Mouse (Mus musculus): ENCODE data around the gene Plcl1. TPM values are rescaled to one million over a fixed set of nuclear protein-coding genes. Genes with fewer than 3 reads are reported as not detected.

Gene Plcl1
- 0.37 and 0.58 TPM in 2 replicates for total RNA-seq (2017)

DNA sequence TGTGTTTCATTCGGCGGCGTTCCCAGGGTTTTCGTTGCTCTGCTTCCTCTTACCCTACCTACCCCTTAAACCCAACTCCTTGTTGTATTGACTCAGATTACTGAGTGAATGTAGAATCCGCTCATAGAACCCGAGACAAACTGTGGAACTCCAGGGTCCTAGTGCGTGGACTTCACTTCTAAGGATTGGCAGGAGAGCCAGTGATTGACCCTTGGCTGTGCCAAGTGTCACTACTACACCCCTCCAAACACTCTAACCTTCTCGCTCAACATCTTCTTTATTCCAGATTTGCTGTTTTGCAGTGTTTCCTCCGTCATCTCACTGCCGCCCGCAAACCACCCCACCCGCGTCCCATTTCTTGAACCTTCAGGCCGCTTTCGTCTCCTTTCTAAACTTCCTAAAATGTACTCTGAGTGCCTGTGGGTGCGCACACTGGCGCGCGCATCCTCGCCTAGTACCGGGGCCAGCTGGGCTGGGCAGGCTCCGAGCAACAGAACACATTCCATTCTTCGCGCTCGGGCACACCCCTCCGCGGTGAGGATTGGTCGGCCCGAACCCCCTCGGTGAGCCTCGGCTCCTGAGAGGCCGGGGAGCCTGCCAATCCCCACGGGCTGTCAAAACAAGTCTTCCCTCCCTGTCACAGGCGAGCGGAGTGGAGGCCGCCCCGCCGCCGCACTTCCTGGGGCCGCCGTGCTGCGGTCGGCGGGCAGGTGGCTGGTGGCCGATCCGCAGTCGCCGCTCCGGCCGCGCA is at the start of gene Plcl1:
TSS of gene Plcl1 (plus strand) at position 650 of the 751 bp plus-strand sequence.
- ATAC-seq (ENCODE audit: extremely low read depth, insufficient number of reproducible peaks, low FRiP score, poor library complexity, severe bottlenecking) = peak; percentile 88

- no peak for ATAC-seq (ENCODE audit: extremely low read depth, insufficient number of reproducible peaks, low FRiP score, poor library complexity, severe bottlenecking)
Measured at GRCm38 (mm10) chr1:55362634-55363033, 43.1 kb upstream of the Plcl1 start.

DNA sequence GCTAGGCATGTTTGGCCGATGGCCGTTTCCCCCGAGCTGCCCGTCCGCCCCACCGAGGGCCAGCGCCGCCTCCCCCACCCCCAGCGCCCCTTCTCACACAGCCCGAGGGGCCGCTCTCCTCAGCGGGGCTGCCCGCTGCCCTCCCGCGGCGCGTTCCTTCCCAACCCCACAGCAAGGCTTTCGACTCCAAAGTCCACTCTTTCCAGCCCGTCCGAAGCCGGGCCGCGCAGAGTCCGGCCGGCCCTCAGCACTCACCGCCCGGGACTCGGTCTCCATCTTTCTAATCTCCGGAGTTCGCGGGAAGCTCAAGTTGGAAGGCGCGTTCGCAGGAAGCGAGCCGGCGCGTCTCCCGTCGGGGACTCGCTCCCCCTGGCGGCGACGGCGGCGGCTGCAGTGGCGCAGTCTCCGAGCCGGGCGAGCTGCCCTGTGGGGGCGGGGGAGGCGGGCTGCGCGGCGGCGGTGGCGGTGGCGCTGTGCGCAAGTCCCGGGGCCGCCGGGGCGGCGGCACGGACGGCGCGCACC is 42.6 kb upstream of the Plcl1 start, which contains the start of gene Boll:
TSS of gene Boll (minus strand) at position 426 of the 522 bp plus-strand sequence.
- peak; percentile 60 for ATAC-seq (ENCODE audit: extremely low read depth, insufficient number of reproducible peaks, low FRiP score, poor library complexity, severe bottlenecking)

DNA sequence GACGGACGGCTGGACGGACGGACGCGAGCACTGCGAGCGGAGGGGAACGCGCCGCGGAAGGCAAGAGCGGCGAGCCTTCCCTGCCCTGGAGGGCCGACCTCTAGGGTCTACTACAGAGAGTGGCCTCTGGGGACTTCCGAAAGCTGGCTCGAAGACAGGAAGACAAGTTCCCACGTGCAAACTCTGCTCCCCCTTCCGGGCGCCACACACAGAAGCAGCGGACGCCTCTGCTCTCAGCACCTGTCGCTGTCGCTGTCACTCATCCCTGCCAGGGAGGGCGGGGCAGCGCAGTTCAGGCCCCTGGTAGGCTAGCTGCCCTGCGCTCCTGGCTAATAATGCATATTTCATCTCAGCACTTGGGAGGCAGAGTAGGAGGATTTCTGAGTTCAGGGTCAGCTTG is 42.1 kb upstream of the Plcl1 start:
- ATAC-seq (ENCODE audit: extremely low read depth, insufficient number of reproducible peaks, low FRiP score, poor library complexity, severe bottlenecking) = peak; percentile 97

- no peak for ATAC-seq (ENCODE audit: extremely low read depth, insufficient number of reproducible peaks, low FRiP score, poor library complexity, severe bottlenecking)
Measured at GRCm38 (mm10) chr1:55372626-55373025, 33.1 kb upstream of the Plcl1 start.

GRCm38 (mm10) chr1:55380527-55380926 is 25.2 kb upstream of the Plcl1 start:
- no peak for ATAC-seq (ENCODE audit: extremely low read depth, insufficient number of reproducible peaks, low FRiP score, poor library complexity, severe bottlenecking)

GRCm38 (mm10) chr1:55383114-55383773 is 22.5 kb upstream of the Plcl1 start:
- peak; percentile 82; the same call in 1 of the 2 replicates for ATAC-seq (ENCODE audit: extremely low read depth, insufficient number of reproducible peaks, low FRiP score, poor library complexity, severe bottlenecking)

DNA sequence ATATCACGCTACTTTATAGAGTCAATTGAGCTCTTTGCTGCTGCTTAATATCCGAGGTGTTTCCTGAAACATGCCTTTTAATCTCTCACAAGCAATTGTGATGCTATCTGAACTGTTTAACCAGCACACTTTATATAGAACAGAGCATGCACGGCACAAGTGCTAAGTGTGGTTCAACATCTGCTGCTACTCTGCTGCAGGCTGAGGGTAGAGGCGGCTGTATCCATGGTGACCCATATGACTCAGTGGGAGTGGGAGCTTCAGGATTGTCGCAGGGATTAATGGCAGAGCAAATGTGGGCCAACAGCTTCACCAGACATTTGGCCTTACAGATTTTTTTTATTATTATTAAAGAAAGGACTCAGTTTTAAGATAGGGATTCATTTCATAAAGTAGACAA is 5.8 kb upstream of the Plcl1 start:
- ATAC-seq (ENCODE audit: extremely low read depth, insufficient number of reproducible peaks, low FRiP score, poor library complexity, severe bottlenecking) = no peak

DNA sequence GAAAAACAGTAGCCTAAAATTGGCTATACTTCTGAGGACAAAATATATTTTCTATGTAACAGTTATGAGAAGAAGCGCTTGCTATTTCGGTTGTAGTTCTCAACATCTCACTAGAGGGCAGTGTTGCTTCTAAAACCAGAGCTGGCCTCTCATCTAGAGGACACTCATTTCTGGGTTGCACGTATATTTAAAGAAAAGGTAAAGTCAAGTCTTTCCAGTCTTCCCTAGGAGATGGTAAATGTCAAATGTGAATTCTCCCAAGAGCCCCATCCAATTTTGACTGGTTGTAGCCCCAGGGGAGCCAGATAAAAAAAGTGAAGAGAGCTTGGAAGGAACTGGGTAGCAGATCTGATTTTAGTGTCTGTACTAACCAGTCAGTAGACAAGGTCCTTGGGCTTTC is 1.3 kb upstream of the Plcl1 start:
- peak; percentile 42; the same call in 1 of the 2 replicates for ATAC-seq (ENCODE audit: extremely low read depth, insufficient number of reproducible peaks, low FRiP score, poor library complexity, severe bottlenecking)

DNA sequence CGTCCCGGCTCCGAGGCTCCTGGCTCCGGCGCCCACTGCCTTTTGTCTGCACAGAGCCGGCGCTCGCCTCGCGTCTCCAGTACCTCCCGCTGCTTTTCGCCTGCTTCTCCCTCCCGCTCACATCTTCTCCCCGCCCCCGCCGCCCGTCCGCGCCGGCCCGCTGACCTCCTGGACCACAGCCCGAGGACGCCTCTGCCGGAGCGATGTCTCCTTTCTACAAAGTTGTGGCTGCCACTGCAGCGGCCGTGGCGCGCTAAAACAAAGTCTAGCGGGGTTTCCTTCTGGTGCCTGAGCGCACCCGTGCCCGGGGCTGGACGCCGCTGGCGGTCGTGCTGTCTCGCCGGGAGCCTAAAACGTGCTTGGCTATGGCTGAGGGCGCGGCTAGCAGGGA is 297 bp downstream of the Plcl1 start:
- ATAC-seq (ENCODE audit: extremely low read depth, insufficient number of reproducible peaks, low FRiP score, poor library complexity, severe bottlenecking) = peak; percentile 6; the same call in 1 of the 2 replicates

DNA sequence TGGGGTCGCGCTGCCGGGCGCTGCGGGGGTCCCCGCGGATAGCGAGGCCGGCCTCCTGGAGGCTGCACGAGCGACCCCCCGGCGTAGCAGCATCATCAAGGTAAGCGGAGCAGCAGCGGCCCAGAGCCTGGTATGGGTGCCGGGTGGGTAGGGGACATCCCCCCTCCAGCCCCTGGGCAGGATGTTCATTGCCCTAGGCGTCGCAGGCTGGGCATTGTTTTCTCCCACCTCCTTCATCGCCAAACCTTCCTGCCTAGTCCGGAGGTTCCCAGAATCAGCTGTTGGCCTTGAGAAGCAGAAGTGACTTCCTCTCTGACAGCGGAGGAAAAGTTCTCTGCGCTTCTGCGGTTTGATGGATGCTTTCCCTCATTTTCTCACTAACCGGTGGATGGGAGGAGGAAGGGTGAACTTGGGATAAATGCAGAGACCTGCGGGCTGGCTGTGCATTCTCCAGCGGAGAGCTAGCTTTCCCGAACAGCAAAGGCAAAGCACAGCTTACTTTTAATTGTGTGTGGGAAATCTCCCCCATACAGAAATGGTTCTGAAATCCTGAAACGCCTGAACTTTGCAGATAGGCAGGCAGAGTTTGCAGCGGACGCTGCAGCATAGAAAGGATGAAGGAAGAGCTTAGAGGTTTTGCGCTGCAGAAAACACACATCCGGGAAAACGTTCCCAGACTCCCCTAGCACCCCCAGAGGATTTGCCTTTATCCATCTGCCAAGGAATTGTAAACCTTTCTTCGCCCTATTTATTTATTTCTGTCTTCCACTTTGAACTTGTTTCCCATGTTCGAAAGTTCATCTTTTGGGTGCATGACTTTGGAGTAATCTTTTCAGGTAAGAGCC is 1.0 kb downstream of the Plcl1 start:
- ATAC-seq (ENCODE audit: extremely low read depth, insufficient number of reproducible peaks, low FRiP score, poor library complexity, severe bottlenecking) = no peak

DNA sequence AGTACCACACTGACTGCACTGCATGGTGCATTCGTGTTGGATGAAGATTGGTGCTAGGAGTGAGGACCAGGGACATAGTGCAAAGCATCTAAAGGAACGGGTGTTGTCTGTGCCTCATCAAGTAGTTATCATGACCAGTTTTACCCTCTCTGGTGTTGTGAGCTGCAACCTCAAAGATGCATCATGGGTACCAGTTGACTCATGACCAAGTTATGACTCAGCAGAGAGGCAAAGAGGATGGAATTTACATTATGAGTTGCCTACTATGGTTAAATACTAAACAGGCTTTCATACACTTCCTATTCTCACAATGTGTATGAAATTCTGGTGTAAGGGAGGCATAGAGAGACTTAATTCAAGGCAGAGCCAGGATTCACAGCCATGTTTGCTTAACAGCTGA is 4.9 kb downstream of the Plcl1 start:
- no peak for ATAC-seq (ENCODE audit: extremely low read depth, insufficient number of reproducible peaks, low FRiP score, poor library complexity, severe bottlenecking)

- ATAC-seq (ENCODE audit: extremely low read depth, insufficient number of reproducible peaks, low FRiP score, poor library complexity, severe bottlenecking) = no peak
Measured at GRCm38 (mm10) chr1:55411079-55411478, 5.4 kb downstream of the Plcl1 start.

DNA sequence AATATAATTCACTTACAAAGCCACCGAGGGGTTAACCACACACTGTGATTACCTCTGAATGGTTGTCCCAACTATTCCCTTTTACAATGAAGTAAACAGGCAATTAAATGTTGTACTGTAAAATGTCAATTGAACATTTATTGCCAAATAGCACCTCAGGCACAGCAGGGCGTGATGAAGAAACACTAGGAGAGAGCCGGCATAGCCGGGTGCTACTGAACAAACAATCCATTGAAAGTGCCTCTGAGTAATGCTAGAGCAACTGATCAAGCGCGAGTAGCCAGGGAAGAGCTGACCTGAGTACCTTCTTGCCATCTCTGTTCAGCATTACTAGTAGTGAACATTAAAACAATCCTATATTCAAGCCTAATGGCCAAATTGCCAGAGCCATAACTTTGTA is 6.8 kb downstream of the Plcl1 start:
- ATAC-seq (ENCODE audit: extremely low read depth, insufficient number of reproducible peaks, low FRiP score, poor library complexity, severe bottlenecking) = no peak

- ATAC-seq (ENCODE audit: extremely low read depth, insufficient number of reproducible peaks, low FRiP score, poor library complexity, severe bottlenecking) = no peak
Measured at GRCm38 (mm10) chr1:55413534-55413933, 7.8 kb downstream of the Plcl1 start.

- no peak for ATAC-seq (ENCODE audit: extremely low read depth, insufficient number of reproducible peaks, low FRiP score, poor library complexity, severe bottlenecking)
Measured at GRCm38 (mm10) chr1:55418968-55419367, 13.2 kb downstream of the Plcl1 start.

DNA sequence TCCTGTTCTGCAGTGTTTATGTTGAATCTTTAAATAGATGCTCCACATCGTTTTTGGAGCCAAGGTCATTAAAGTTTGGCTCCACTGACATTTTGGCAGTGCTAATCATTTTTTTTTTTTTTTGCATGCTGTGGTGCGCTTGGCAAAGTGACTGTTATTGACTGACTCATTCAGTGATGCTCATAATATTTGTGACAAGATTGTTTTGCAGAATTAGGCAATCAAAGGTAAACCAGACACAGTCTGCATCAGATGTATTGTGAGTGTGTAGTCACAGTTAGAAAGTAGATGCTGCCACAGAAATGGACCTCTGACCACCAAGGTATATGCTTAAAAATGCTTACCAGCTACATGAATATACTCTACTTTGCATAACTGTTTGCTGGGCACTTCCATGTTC is 21.9 kb downstream of the Plcl1 start:
- no peak for ATAC-seq (ENCODE audit: extremely low read depth, insufficient number of reproducible peaks, low FRiP score, poor library complexity, severe bottlenecking)

DNA sequence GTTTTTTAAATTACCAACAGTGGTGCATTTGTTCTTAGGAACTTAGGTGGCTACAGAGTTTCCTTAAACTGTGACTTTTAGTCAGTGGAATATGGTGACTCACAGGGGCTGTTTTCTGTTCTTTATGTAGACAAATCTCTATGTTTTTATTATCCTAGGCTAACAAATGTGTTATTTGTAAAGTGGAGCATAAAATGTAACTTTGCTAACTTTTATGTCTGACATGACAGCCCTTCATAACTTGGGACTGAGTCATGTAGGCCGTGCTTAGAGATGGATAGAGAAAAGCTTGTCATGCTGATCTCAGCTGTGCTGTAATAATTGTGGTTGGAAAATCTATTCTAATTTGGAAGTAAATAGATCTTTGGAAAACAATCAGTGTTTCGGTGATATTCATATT is 23.3 kb downstream of the Plcl1 start:
- no peak for ATAC-seq (ENCODE audit: extremely low read depth, insufficient number of reproducible peaks, low FRiP score, poor library complexity, severe bottlenecking)

- no peak for ATAC-seq (ENCODE audit: extremely low read depth, insufficient number of reproducible peaks, low FRiP score, poor library complexity, severe bottlenecking)
Measured at GRCm38 (mm10) chr1:55429708-55430107, 24.0 kb downstream of the Plcl1 start.

Measured in neutrophil, adult 5-6 weeks (primary cell).